Mouse (Mus musculus) CD8-positive naive resting alpha-beta T cell, adult 2 months (primary cell): ENCODE data around the gene Ttc24.

Experiments used
- DNase-seq, 2 experiments: peaks; one replicate each; pipeline ENCODE4 v3.0.0; 2022; ENCODE audit warnings: low read depth in 2 of 2, low spot score in 2 of 2

The Ttc24 gene

GRCm38 (mm10) chr3:88081345-88082223, 3.5 kb upstream of the Ttc24 start, which contains the start of gene Iqgap3:
TSS of gene Iqgap3 (plus strand) at chr3:88081971.
- peak; percentile 25 to 41 for DNase-seq

DNA sequence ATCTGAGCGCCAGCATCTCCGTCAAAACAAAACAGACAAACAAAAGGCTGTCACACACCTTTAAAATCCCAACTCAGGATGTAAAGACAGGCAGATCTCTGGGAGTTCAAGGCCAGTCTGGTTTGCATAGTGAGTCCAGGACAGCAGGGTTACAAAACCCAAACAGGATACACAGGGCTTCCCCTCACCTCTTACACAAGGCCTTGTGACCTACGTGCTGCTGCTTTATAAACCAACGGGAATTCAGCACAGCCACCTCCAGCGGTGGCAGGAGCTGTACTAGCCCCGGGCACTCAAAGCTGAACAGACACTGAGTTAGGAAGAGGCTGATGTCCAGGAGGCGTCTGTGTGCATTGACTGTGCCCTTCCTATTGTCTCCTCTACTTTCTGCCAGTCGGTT, 663 bp downstream of the Ttc24 start:
- DNase-seq, result no peak

GRCm38 (mm10) chr3:88074766-88075165, 3.3 kb downstream of the Ttc24 start:
- no peak for DNase-seq

- no peak for DNase-seq
Observed at GRCm38 (mm10) chr3:88074351-88074750, 3.8 kb downstream of the Ttc24 start.

DNA sequence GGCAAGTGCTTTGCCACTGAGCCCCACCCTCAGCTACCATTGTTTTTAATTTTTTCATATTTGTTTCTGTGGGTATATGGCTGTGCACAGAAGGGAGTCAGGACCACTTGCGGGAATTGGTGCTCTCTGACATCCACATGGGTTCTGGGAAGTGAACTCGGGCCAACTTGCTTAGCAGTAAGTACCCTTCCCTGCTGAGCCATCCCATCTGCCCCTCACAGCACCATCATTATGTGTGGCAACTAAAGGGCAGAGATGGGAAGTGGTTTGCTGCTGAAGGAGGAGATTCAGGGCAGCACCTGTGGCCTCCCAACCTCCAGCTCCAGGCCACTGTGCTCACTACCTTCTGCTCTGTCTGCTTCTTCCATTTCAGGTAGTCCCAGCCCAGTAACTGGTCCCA, 4.5 kb downstream of the Ttc24 start:
- no peak for DNase-seq

- peak; percentile 81 to 88 for DNase-seq
Observed at GRCm38 (mm10) chr3:88071783-88072182, 6.3 kb downstream of the Ttc24 start.

DNA sequence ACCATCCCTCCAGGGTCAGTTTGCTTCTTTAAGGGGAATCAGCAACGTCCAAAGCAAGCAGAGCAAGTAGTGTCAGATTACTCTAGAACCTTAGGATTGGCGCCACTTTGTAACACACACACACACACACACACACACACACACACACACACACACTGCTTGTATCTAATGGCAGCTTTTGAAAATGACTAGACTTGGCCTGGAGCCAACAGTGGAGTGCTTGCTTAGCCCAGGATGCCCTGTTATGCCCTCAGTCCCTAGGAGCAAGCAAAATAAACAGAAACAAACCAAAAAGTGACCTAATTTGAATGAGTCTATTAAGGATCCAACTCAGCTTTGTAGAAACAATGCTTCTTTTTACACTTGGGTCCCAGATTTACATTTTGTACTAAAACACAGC, 9.7 kb downstream of the Ttc24 start:
- no peak for DNase-seq

GRCm38 (mm10) chr3:88057902-88058696, 20.0 kb downstream of the Ttc24 start, which contains the start of gene Naxe:
TSS of gene Naxe (minus strand) at chr3:88058495.
- DNase-seq, result peak; percentile 67 to 77

- DNase-seq, result no peak
Observed at GRCm38 (mm10) chr3:88057030-88057429, 21.1 kb downstream of the Ttc24 start.

- no peak for DNase-seq
Observed at GRCm38 (mm10) chr3:88049532-88049931, 28.6 kb downstream of the Ttc24 start.

- DNase-seq, result peak; percentile 76 to 94
Observed at GRCm38 (mm10) chr3:88042661-88043421, 35.3 kb downstream of the Ttc24 start, which contains the start of gene Gpatch4. TSS of gene Gpatch4 (plus strand) at chr3:88043108.

GRCm38 (mm10) chr3:88035561-88036293, 42.4 kb downstream of the Ttc24 start:
- no peak for DNase-seq

GRCm38 (mm10) chr3:88033506-88033905, 44.6 kb downstream of the Ttc24 start:
- no peak for DNase-seq

DNA sequence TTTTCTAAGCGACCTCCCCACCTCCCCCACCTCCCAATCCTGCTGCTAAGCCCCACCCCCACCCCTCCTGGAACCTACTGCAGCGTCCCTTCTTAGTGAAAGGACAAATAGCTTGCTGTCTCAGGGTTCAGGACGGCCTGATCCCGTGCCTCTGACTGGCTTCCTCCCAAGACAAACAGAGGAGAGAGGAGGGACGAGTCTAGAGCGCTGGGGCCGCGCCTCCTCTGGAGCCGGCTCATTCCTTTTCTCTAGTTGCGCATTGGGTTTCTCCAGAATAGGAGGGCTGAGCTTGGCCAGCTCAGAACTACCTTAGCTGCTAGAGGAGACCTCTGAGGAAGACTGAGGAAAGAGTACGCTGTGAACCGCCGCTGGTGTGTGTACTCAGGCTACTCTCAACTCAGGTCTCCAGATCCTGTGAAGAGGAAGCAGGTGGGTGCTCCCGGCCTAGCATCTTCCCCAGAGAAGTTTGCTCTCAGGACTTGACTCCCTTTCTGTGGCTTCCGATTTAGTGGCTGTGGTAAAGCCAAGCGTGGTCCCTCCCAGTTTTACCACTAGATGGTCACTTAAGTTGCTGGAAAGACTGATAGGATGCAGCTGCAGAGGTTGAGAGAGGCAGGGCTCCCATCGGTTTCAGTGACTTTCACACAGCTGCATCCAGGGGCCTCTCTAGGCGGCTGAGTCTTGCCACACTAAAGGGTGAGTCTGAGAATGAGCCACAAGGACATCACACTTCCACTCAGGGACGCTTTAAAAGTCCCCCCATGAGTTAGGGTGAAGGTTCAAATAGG, 47.3 kb downstream of the Ttc24 start:
- no peak for DNase-seq

GRCm38 (mm10) chr3:88027434-88028186, 50.5 kb downstream of the Ttc24 start, which contains the start of gene Hapln2:
TSS of gene Hapln2 (minus strand) at chr3:88027583.
- DNase-seq, result no peak

DNA sequence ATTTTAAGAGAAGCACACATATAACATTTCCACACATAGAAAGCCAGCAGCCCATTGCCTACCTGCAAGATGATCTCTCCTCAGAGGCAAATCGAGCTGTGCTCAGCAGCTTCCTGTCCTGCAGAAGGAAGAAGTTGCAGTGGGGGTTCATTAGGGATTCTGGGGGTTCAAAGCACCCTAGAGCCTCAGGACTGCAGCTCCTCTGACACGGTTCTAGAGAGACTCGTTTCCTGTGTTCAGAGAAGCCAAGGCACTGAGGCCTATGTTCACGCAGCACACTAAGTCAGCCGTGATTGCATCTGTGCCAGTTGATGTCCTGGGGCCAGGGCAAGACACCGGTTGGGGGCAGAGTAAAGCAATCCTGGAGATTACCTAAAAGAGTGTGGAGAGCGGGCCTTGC, 51.3 kb downstream of the Ttc24 start:
- DNase-seq, result no peak

GRCm38 (mm10) chr3:88023192-88024074, 54.7 kb downstream of the Ttc24 start:
- DNase-seq, result peak in 1 of 2 experiments; percentile 35
